Mouse (Mus musculus) ES-Bruce4 (cell line): ENCODE results near the gene Mob4.

Source experiments
- CTCF ChIP-seq: IDR thresholded peaks from one replicate; pipeline ENCODE4 v1.8.1; 2011; ENCODE audit warnings: low read depth, low read length
- EP300 ChIP-seq: IDR thresholded peaks from 2 replicates; pipeline ENCODE4 v1.6.1; 2011; ENCODE audit warnings: low read depth, low read length; ENCODE audit not compliant: insufficient read depth
- POLR2A ChIP-seq: IDR thresholded peaks from one replicate; pipeline ENCODE4 v1.8.1; 2011; ENCODE audit warnings: low read length; ENCODE audit not compliant: insufficient read depth

DNA sequence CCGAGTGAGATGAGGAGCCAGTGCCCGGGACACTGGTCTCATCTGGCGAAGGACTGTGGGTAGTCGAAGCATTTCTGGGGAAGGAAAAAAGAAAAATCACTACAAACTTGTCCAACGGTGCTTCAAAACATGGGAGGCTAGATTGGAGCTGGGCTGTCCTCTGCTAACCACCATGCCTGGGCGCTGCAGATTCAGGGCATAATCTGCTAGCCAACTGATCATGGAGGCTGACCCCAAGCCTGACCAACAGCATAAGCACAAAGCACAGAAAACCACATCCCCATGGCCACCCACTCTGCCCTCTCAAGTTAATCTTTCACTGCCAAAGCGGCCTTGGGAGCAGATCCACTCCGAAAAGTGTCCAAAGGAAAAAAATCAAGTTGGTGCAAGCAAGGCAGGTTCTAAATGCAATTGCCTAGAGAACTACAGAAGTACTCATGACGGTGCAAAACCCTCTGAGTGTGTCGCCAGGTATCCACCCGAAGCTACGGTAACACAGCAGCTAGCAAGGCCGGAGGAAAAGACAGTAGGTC is 44.1 kb upstream of the Mob4 start:
- TF ChIP-seq CTCF = no peak
- TF ChIP-seq POLR2A = no peak
- no peak for TF ChIP-seq EP300
